Mouse (Mus musculus) ES-E14 (cell line): Measurements from ENCODE around the gene Paqr7. TPM values are rescaled to one million over a fixed set of nuclear protein-coding genes. Genes with fewer than 3 reads are reported as not detected.
A peak's percentile ranks its signal among the peaks of the same experiment; 100 is the strongest.

ENCODE experiments used
- DNase-seq: peaks from one replicate; pipeline ENCODE4 v3.0.0-alpha.2; 2013; ENCODE audit warnings: low read depth, low spot score
- H3K27ac ChIP-seq: 2 replicates; pipeline ENCODE4 v1.5.1; 2012; ENCODE audit warnings: low read depth, mild to moderate bottlenecking, low read length, moderate library complexity, mixed read lengths; ENCODE audit not compliant: poor library complexity, insufficient read depth, severe bottlenecking
- H3K36me3 ChIP-seq: 2 replicates; pipeline ENCODE4 v1.6.1; 2012; ENCODE audit warnings: mild to moderate bottlenecking, low read length, moderate library complexity, mixed read lengths; ENCODE audit not compliant: control insufficient read depth, poor library complexity, insufficient read depth, severe bottlenecking
- H3K4me1 ChIP-seq, 2 experiments: fragments of 150-350 bp in 1 of 2; sonication (generic) in 1 of 2; 2 replicates each; pipeline ENCODE4 v1.6.1; 2012; ENCODE audit warnings: low read length in 2 of 2, mild to moderate bottlenecking in 1 of 2, mixed read lengths in 1 of 2; ENCODE audit not compliant: control insufficient read depth in 2 of 2, insufficient read depth in 2 of 2, poor library complexity in 1 of 2
- H3K4me3 ChIP-seq, 2 experiments: fragments of 150-350 bp in 1 of 2; sonication (generic) in 1 of 2; 2 replicates each; pipeline ENCODE4 v1.5.1; 2012; ENCODE audit warnings: low read length in 2 of 2, low read depth in 1 of 2, mild to moderate bottlenecking in 1 of 2, mixed read lengths in 1 of 2; ENCODE audit not compliant: insufficient read depth in 1 of 2, poor library complexity in 1 of 2, severe bottlenecking in 1 of 2
- H3K9ac ChIP-seq: 2 replicates; pipeline ENCODE4 v1.6.1; 2012; ENCODE audit warnings: low read depth, mild to moderate bottlenecking, low read length, mixed read lengths; ENCODE audit not compliant: poor library complexity, insufficient read depth, severe bottlenecking
- H3K9me3 ChIP-seq: fragments of 150-350 bp; sonication (generic); 2 replicates; pipeline ENCODE4 v1.6.1; 2012; ENCODE audit warnings: low read depth, mild to moderate bottlenecking, low read length; ENCODE audit not compliant: control insufficient read depth, insufficient read depth
- CHD2 ChIP-seq: IDR thresholded peaks from 2 replicates; pipeline ENCODE4 v1.6.1; 2014; ENCODE audit warnings: mild to moderate bottlenecking, low read depth, low read length, inconsistent platforms
- HCFC1 ChIP-seq: IDR thresholded peaks from 2 replicates; pipeline ENCODE4 v1.6.1; 2012; ENCODE audit warnings: low read length, inconsistent platforms, borderline replicate concordance; ENCODE audit not compliant: insufficient read depth
- MAFK ChIP-seq: IDR thresholded peaks from 2 replicates; pipeline ENCODE4 v1.6.1; 2014; ENCODE audit warnings: mild to moderate bottlenecking, low read depth, low read length, inconsistent platforms; ENCODE audit not compliant: insufficient read depth
- ZC3H11A ChIP-seq: IDR thresholded peaks from 2 replicates; pipeline ENCODE4 v1.6.1; 2012; ENCODE audit warnings: low read depth, mild to moderate bottlenecking, inconsistent platforms, low read length, borderline replicate concordance
- ZNF384 ChIP-seq: IDR thresholded peaks from 2 replicates; pipeline ENCODE4 v1.6.1; 2012; ENCODE audit warnings: low read depth, low read length, inconsistent platforms
- in situ Hi-C, 2 experiments: fragments of 600-800 bp; cut with MboI; formaldehyde crosslinking; loops; one replicate each; pipeline ENCODE4 v1.15.1; 2025; ENCODE audit warnings: low sequenced_read_pairs in 2 of 2, inconsistent platforms in 1 of 2; ENCODE audit not compliant: unreplicated experiment in 2 of 2
- total RNA-seq: library from RNA; depleted of rRNA; stranded (reverse); fragments of 300-350 nt; gene quantifications from 2 replicates; pipeline ENCODE4 v1.2.3, GENCODE M21; 2012

The Paqr7 gene
- total RNA-seq, 1 experiment = 4.8 TPM

GRCm38 (mm10) chr4:134534932-134535786 lies 38.7 kb downstream of the Paqr7 start, which contains the start of gene Mtfr1l:
Gene Mtfr1l (minus strand): TSS chr4:134535387.
- H3K9ac ChIP-seq = peak within 1 kb of the TSS; percentile 87
- peak within 1 kb of the TSS; percentile 67 for H3K27ac ChIP-seq
- peak within 1 kb of the TSS; percentile 75 to 84 for H3K4me3 ChIP-seq
- H3K9me3 ChIP-seq = no peaks in the 10 kb centered on the region
- in situ Hi-C loops = no loop called here
- H3K36me3 ChIP-seq = peaks cover 5% of the 10 kb centered on the region
- peaks cover 4 to 5% of the 10 kb centered on the region in 2 experiments; a peak in 3 of 4 replicates for H3K4me1 ChIP-seq
- peak; percentile 91 for DNase-seq
- TF ChIP-seq CHD2 = peak; percentile 91
- TF ChIP-seq ZNF384 = no peak

GRCm38 (mm10) chr4:134535787-134536151 lies 39.3 kb downstream of the Paqr7 start:
- Histone ChIP-seq H3K9ac (peak overlapping the region; percentile 69), H3K36me3 (0 out of 2 replicates have a peak, but pooled peaks cover under 1% of the 10 kb centered on the region), H3K9me3 (no peaks in the 10 kb centered on the region), H3K4me1 (peaks cover 4 to 5% of the 10 kb centered on the region in 2 experiments; a peak in 3 of 4 replicates), H3K27ac (peak overlapping the region; percentile 67), H3K4me3 (peak overlapping the region; percentile 64 to 75)
- TF ChIP-seq ZNF384 = no peak
- TF ChIP-seq MAFK = no peak
- TF ChIP-seq HCFC1 = no peak
- no peak for TF ChIP-seq ZC3H11A
- DNase-seq = no peak
- in situ Hi-C loops = no loop called here

DNA sequence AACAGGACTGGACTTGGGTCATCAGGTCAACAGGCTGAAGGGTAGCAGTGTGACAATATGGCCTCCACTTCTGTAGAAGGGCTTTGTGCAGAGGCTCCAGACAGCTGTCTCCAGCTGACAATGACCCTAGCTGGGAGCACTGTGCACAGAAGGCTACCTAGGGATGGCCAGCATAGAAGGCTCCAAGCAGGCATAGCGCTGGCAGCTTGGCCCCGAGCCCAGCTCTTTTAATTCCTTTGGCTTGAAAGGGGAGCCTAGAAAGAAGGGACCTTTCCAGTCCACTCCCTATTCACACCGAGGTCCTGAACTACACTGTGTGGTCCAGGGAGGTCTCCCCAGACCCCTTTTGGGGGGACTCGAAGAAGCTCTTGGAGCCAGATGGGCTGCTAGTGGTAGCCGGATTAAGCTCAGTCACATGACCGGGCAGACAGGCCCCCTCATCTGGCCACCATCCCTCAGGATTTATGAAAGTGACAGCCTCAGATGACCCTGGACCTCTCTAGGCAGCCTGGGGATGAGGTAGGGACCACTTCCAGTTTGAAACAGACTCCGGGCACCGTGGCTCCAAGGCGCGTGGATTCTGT lies 42.6 kb downstream of the Paqr7 start:
- H3K9me3 ChIP-seq = no peaks in the 10 kb centered on the region
- no peak overlapping the region for H3K4me3 ChIP-seq
- peaks cover 2 to 4% of the 10 kb centered on the region in 2 experiments; a peak in 3 of 4 replicates for H3K4me1 ChIP-seq
- H3K36me3 ChIP-seq = no peaks in the 10 kb centered on the region
- no peak overlapping the region for H3K27ac ChIP-seq
- no peak for TF ChIP-seq CHD2
- no peak for TF ChIP-seq MAFK
- TF ChIP-seq ZNF384 = no peak
- TF ChIP-seq ZC3H11A = no peak
- no peak overlapping the region for H3K9ac ChIP-seq
- DNase-seq = no peak
- in situ Hi-C loops = no loop called here

DNA sequence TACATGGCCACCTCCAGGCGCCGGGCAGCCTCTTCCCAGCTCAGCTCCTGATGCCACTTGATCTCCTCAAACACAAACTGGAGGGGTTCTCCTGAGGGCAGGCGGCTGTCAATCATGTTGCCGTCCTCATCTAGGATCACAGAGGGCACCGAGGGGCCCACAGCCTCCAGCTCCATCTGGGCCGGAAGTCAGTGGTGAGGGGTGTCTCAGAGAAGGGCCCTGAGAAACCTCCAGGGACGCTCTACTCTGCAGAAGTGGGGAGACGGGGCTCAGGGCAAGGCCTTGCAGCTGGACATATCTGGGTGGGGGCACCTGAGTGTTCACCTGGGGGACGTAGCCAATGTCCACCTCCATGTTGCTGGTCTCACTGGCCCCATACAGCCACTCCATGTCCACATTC lies 46.2 kb downstream of the Paqr7 start:
- no peak overlapping the region for H3K27ac ChIP-seq
- no peaks in the 10 kb centered on the region for H3K36me3 ChIP-seq
- no peak overlapping the region for H3K4me3 ChIP-seq
- no peak for DNase-seq
- peaks cover 0 to 2% of the 10 kb centered on the region in 2 experiments; a peak in 1 of 4 replicates for H3K4me1 ChIP-seq
- no peak overlapping the region for H3K9ac ChIP-seq
- in situ Hi-C loops = loop anchor here in 1 of 2 experiments (10.0 kb wide), 1 partner anchor 252 kb away; no protein-coding TSS in a partner anchor
- TF ChIP-seq MAFK (no peak), CHD2 (no peak), ZNF384 (no peak), ZC3H11A (no peak), HCFC1 (no peak)
- no peaks in the 10 kb centered on the region for H3K9me3 ChIP-seq
